Mouse (Mus musculus): ENCODE measurements around the gene Egfr.

The Egfr gene

DNA sequence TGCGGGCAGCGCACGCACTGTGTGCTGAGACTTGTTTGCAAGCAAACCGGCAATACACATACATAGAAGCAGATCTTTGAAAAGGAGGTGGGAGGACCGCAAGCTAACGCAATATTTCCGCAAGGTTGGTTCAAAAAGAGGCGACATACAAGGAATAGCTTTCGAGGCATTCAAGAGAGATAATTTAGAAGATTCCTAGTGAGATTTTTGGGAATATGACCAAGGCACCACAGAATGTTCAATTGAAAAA lies 199.7 kb downstream of the Egfr start:
- DNase-seq (ENCODE audit: low read depth, low spot score), result peak; percentile 26

DNA sequence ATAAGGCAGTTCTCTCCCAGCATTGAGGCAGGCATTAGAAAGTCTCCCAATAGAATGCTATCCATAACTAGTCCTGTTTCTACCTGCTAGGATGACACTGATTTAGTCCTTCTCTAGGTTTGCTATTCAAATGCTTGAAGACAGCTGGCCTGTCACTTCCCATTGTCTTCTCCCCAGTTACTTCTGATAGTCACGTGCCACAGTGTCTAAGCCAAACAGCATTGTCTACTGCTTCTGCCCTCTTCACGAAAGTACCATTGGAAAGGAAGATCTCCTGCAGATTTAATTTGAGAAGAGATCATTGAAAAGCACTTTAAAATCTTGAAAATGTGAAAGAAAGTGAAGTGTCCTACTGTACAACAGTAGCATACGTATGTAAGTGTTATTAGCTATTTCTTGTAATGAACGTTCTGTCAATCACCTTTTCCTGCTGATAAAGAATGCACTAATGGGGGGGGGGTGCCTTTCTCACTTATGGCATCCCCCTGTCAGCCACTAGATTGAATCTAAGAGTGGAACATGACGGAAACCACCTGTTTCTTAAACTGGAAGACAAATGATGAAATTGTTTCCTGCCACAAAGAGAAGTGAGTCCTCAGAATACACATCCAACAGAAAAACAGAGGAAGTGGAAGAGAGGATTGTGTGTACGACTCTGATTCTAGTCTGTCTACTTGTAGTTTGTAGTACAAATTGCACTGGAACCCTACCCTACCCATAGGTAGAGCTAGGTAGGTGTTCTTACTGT lies 204.3 kb downstream of the Egfr start:
- no peak for DNase-seq (ENCODE audit: low read depth, low spot score)

DNA sequence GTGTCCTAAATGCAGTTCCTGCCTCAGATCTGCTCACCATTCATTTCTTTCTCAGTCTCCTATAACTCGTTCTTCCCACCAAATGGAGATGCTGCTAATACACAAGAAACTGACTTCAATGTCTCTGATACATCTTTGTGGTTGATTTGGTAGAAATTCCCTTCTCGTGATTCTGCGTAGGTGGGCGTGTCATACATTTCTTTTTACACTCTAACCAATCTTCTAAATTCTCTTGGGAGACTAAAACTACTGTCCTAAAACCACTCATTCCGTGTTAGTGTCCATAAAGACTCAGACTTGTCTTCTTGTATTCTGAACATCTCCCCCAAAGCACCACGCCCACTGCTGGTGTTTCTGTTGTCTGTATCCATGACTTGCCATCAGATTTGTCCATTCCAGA lies 205.0 kb downstream of the Egfr start:
- no peak for DNase-seq (ENCODE audit: low read depth, low spot score)

DNA sequence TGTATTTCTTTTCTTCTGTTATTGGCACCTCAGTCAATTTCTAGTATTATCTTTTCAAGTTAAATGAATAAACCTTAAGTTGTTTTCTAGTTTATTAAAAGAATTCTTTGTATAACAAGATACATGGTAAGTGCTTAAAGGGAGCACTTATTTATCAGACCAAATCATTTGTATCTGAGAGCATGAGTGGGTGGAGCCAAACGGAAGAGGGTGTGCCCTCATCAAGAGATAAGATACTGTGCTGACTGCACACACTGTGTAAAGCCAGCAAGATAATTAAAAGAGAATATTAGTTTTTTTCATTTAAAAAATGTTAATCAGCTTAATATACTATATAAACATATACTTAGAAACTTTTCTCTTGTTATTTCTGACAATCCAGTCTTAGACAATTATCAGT lies 206.5 kb downstream of the Egfr start:
- DNase-seq (ENCODE audit: low read depth, low spot score), result no peak
